Mouse (Mus musculus) spleen, adult 2 months (tissue): ENCODE results near the gene Lpin2.

ENCODE experiments used
- CTCF ChIP-seq: fragments of 200-500 bp; IDR thresholded peaks from 2 replicates; pipeline ENCODE4 v1.5.1; 2011; ENCODE audit warnings: mild to moderate bottlenecking, inconsistent platforms; ENCODE audit not compliant: insufficient read depth, insufficient read length, insufficient replicate concordance; ENCODE audit errors: extremely low read depth
- POLR2A ChIP-seq: fragments of 200-500 bp; IDR thresholded peaks from 2 replicates; pipeline ENCODE4 v1.6.1; 2011; ENCODE audit warnings: low read depth, low read length, inconsistent platforms

DNA sequence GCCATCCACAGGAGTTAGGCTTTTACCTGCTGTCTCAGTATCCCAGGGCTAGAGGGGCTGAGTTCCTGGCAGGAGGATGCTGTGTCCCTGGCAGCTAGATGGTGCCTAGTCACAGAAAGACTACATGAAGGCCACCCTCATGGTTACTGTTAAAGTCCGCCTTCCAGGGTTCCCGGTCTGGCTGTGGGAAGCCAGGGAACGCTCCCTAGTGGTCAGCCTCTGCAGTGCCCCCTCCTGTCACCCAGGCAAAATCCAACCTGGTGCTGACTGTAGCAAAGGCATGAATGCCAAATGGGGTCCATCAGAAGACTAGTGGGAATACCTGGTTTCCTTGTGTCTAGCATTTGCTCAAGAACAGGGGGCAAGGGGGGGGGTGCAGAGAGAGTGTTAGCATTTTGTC lies 78.3 kb downstream of the Lpin2 start:
- no peak for TF ChIP-seq POLR2A
- TF ChIP-seq CTCF, result no peak
